Mouse (Mus musculus): ENCODE results near the gene Tpra1. TPM values are rescaled to one million over a fixed set of nuclear protein-coding genes. Genes with fewer than 3 reads are reported as not detected.

Tpra1 gene
- 98.9 and 105 TPM in 2 replicates for polyA plus RNA-seq (2012; rRNA removed)

GRCm38 (mm10) chr6:88901947-88902820 is at the start of gene Tpra1:
TSS of gene Tpra1 (plus strand) at chr6:88902251.
- peak; percentile 50; the same call in 1 of the 2 replicates for TF ChIP-seq POLR2A (IDR thresholded peaks at IDR 0.05; ENCODE audit: extremely low read depth, insufficient read depth, low read length)
- no peak for TF ChIP-seq CTCF (IDR thresholded peaks at IDR 0.05; ENCODE audit: extremely low read depth, insufficient read depth, low read length)
- peak within 1 kb of the TSS; percentile 81 for H3K27ac ChIP-seq (ENCODE audit: insufficient read depth, low read length)
- H3K4me1 ChIP-seq (ENCODE audit: control insufficient read depth, insufficient read depth, low read length): peaks cover 5% of the 10 kb centered on the region
- H3K4me3 ChIP-seq (ENCODE audit: insufficient read depth, low read length): peak within 1 kb of the TSS; percentile 86

GRCm38 (mm10) chr6:88854509-88854908 is 47.5 kb upstream of the Tpra1 start:
- TF ChIP-seq POLR2A (IDR thresholded peaks at IDR 0.05; ENCODE audit: extremely low read depth, insufficient read depth, low read length) (no peak), CTCF (IDR thresholded peaks at IDR 0.05; ENCODE audit: extremely low read depth, insufficient read depth, low read length) (no peak)
- H3K27ac ChIP-seq (ENCODE audit: insufficient read depth, low read length): no peak overlapping the region
- H3K4me1 ChIP-seq (ENCODE audit: control insufficient read depth, insufficient read depth, low read length): no peaks in the 10 kb centered on the region
- no peak overlapping the region for H3K4me3 ChIP-seq (ENCODE audit: insufficient read depth, low read length)

- TF ChIP-seq CTCF (IDR thresholded peaks at IDR 0.05; ENCODE audit: extremely low read depth, insufficient read depth, low read length): peak; percentile 66
- no peak for TF ChIP-seq POLR2A (IDR thresholded peaks at IDR 0.05; ENCODE audit: extremely low read depth, insufficient read depth, low read length)
- no peak overlapping the region for H3K4me3 ChIP-seq (ENCODE audit: insufficient read depth, low read length)
Measured at GRCm38 (mm10) chr6:88855636-88856035, 46.4 kb upstream of the Tpra1 start.

GRCm38 (mm10) chr6:88857249-88857648 is 44.8 kb upstream of the Tpra1 start:
- Histone ChIP-seq H3K4me1 (ENCODE audit: control insufficient read depth, insufficient read depth, low read length) (no peaks in the 10 kb centered on the region), H3K27ac (ENCODE audit: insufficient read depth, low read length) (no peak overlapping the region), H3K4me3 (ENCODE audit: insufficient read depth, low read length) (no peak overlapping the region)
- TF ChIP-seq POLR2A (IDR thresholded peaks at IDR 0.05; ENCODE audit: extremely low read depth, insufficient read depth, low read length): no peak
- TF ChIP-seq CTCF (IDR thresholded peaks at IDR 0.05; ENCODE audit: extremely low read depth, insufficient read depth, low read length): peak; percentile 18; the same call in 1 of the 2 replicates

More at GRCm38 (mm10) chr6:88855636-88856035, 46.4 kb upstream of the Tpra1 start:
- Histone ChIP-seq H3K27ac (ENCODE audit: insufficient read depth, low read length) (no peak overlapping the region), H3K4me1 (ENCODE audit: control insufficient read depth, insufficient read depth, low read length) (no peaks in the 10 kb centered on the region)

GRCm38 (mm10) chr6:88857830-88858229 is 44.2 kb upstream of the Tpra1 start:
- TF ChIP-seq POLR2A (IDR thresholded peaks at IDR 0.05; ENCODE audit: extremely low read depth, insufficient read depth, low read length) (no peak), CTCF (IDR thresholded peaks at IDR 0.05; ENCODE audit: extremely low read depth, insufficient read depth, low read length) (no peak)
- Histone ChIP-seq H3K4me3 (ENCODE audit: insufficient read depth, low read length) (no peak overlapping the region), H3K27ac (ENCODE audit: insufficient read depth, low read length) (no peak overlapping the region), H3K4me1 (ENCODE audit: control insufficient read depth, insufficient read depth, low read length) (no peaks in the 10 kb centered on the region)

GRCm38 (mm10) chr6:88858341-88858740 is 43.7 kb upstream of the Tpra1 start:
- no peak for TF ChIP-seq POLR2A (IDR thresholded peaks at IDR 0.05; ENCODE audit: extremely low read depth, insufficient read depth, low read length)
- TF ChIP-seq CTCF (IDR thresholded peaks at IDR 0.05; ENCODE audit: extremely low read depth, insufficient read depth, low read length): no peak
- Histone ChIP-seq H3K4me3 (ENCODE audit: insufficient read depth, low read length) (no peak overlapping the region), H3K4me1 (ENCODE audit: control insufficient read depth, insufficient read depth, low read length) (no peaks in the 10 kb centered on the region), H3K27ac (ENCODE audit: insufficient read depth, low read length) (no peak overlapping the region)

- no peak for TF ChIP-seq POLR2A (IDR thresholded peaks at IDR 0.05; ENCODE audit: extremely low read depth, insufficient read depth, low read length)
- peak; percentile 73 for TF ChIP-seq CTCF (IDR thresholded peaks at IDR 0.05; ENCODE audit: extremely low read depth, insufficient read depth, low read length)
- Histone ChIP-seq H3K27ac (ENCODE audit: insufficient read depth, low read length) (no peak overlapping the region), H3K4me3 (ENCODE audit: insufficient read depth, low read length) (no peak overlapping the region), H3K4me1 (ENCODE audit: control insufficient read depth, insufficient read depth, low read length) (no peaks in the 10 kb centered on the region)
Measured at GRCm38 (mm10) chr6:88860914-88861313, 41.1 kb upstream of the Tpra1 start.

GRCm38 (mm10) chr6:88865704-88866103 is 36.3 kb upstream of the Tpra1 start:
- H3K27ac ChIP-seq (ENCODE audit: insufficient read depth, low read length): no peak overlapping the region
- no peak overlapping the region for H3K4me3 ChIP-seq (ENCODE audit: insufficient read depth, low read length)
- no peaks in the 10 kb centered on the region for H3K4me1 ChIP-seq (ENCODE audit: control insufficient read depth, insufficient read depth, low read length)
- TF ChIP-seq CTCF (IDR thresholded peaks at IDR 0.05; ENCODE audit: extremely low read depth, insufficient read depth, low read length) (no peak), POLR2A (IDR thresholded peaks at IDR 0.05; ENCODE audit: extremely low read depth, insufficient read depth, low read length) (no peak)

- Histone ChIP-seq H3K4me1 (ENCODE audit: control insufficient read depth, insufficient read depth, low read length) (peaks cover 3% of the 10 kb centered on the region; the same call in 1 of the 2 replicates), H3K4me3 (ENCODE audit: insufficient read depth, low read length) (no peak overlapping the region), H3K27ac (ENCODE audit: insufficient read depth, low read length) (no peak overlapping the region)
- TF ChIP-seq CTCF (IDR thresholded peaks at IDR 0.05; ENCODE audit: extremely low read depth, insufficient read depth, low read length) (no peak), POLR2A (IDR thresholded peaks at IDR 0.05; ENCODE audit: extremely low read depth, insufficient read depth, low read length) (no peak)
Measured at GRCm38 (mm10) chr6:88869459-88869858, 32.6 kb upstream of the Tpra1 start.

- TF ChIP-seq POLR2A (IDR thresholded peaks at IDR 0.05; ENCODE audit: extremely low read depth, insufficient read depth, low read length): no peak
- no peak for TF ChIP-seq CTCF (IDR thresholded peaks at IDR 0.05; ENCODE audit: extremely low read depth, insufficient read depth, low read length)
- Histone ChIP-seq H3K4me1 (ENCODE audit: control insufficient read depth, insufficient read depth, low read length) (peaks cover 3% of the 10 kb centered on the region; the same call in 1 of the 2 replicates), H3K4me3 (ENCODE audit: insufficient read depth, low read length) (no peak overlapping the region), H3K27ac (ENCODE audit: insufficient read depth, low read length) (no peak overlapping the region)
Measured at GRCm38 (mm10) chr6:88870594-88870993, 31.5 kb upstream of the Tpra1 start.
